9 mouse cellular contexts compared by ENCODE assay signal in genomic region chr12:24948344-24948743, GRCm38 (mm10). TPM values are rescaled to one million over a fixed set of nuclear protein-coding genes. Genes with fewer than 3 reads are reported as not detected.
DNase-seq lines count a peak whose midpoint lies in the region; ATAC-seq and TF ChIP-seq lines count a peak whose summit lies in the region.
"Had no signal": no experiment of that assay in that cellular context is flagged by ENCODE, and none has a peak within 500 bp of the region (broad histone marks: within the 10 kb centered on the region; RNA-seq: fewer than 3 reads in every experiment).

No protein-coding gene starts in this region.

- ATAC-seq in forebrain, postnatal 0 days = no peak
- no peak for ATAC-seq in midbrain, postnatal 0 days (ENCODE audit: low FRiP score)

- no peaks in the 10 kb centered on the region for H3K4me1 ChIP-seq in forebrain, postnatal 0 days (ENCODE audit: insufficient read depth)
- H3K4me1 ChIP-seq in midbrain, postnatal 0 days (ENCODE audit: insufficient read depth, low read length) = no peaks in the 10 kb centered on the region

- no peaks in the 10 kb centered on the region for H3K9me3 ChIP-seq in forebrain, postnatal 0 days (ENCODE audit: low read length)
- H3K9me3 ChIP-seq in midbrain, postnatal 0 days (ENCODE audit: low read length) = no peaks in the 10 kb centered on the region
- H3K9me3 ChIP-seq: liver, embryonic 13.5 days had no signal

- H3K9ac ChIP-seq in forebrain, postnatal 0 days = no peak overlapping the region
- no peak overlapping the region for H3K9ac ChIP-seq in midbrain, postnatal 0 days (replicated peaks; ENCODE audit: low read length, poor library complexity, severe bottlenecking)
- H3K9ac ChIP-seq: liver, embryonic 13.5 days had no signal

- intact Hi-C loops in gastrocnemius, adult 2 months (cut with DNase I) = loop anchor here (1.0 kb wide), 1 partner anchor 231 kb away; no protein-coding TSS in a partner anchor
- intact Hi-C loops in gastrocnemius, postnatal 14 days (cut with DNase I; ENCODE audit: low total_unique reads) = loop anchor here (2.0 kb wide), 1 partner anchor 232 kb away; no protein-coding TSS in a partner anchor

- WGBS in forebrain, postnatal 0 days = 61% methylated on average over 3 of the region's 3 CpGs
- 64% methylated on average over 3 of the region's 3 CpGs for WGBS in midbrain, postnatal 0 days

- no peak overlapping the region for H3K4me2 ChIP-seq in forebrain, postnatal 0 days (ENCODE audit: low read depth)
- no peak overlapping the region for H3K4me2 ChIP-seq in midbrain, postnatal 0 days (ENCODE audit: low read depth, low read length, poor library complexity, severe bottlenecking)
- H3K4me2 ChIP-seq: liver, embryonic 13.5 days had no signal

- no peak overlapping the region for H3K4me3 ChIP-seq in gastrocnemius, adult 2 months
- no peak overlapping the region for H3K4me3 ChIP-seq in forebrain, postnatal 0 days (ENCODE audit: low read depth, low read length)
- no peak overlapping the region for H3K4me3 ChIP-seq in midbrain, postnatal 0 days (ENCODE audit: low read depth, low read length)
- H3K4me3 ChIP-seq: liver, embryonic 13.5 days had no signal

- no peaks in the 10 kb centered on the region for H3K27me3 ChIP-seq in forebrain, postnatal 0 days (ENCODE audit: insufficient read depth, low read length)
- H3K27me3 ChIP-seq in midbrain, postnatal 0 days (ENCODE audit: insufficient read depth, low read length) = no peaks in the 10 kb centered on the region
- H3K27me3 ChIP-seq: liver, embryonic 13.5 days had no signal

- peak; percentile 33 for DNase-seq in gastrocnemius, adult 2 months
- DNase-seq in gastrocnemius, postnatal 14 days = no peak
- peak; percentile 69 for DNase-seq in A20 (ENCODE audit: low read depth, low spot score)
- DNase-seq in brain, adult 2 months (ENCODE audit: low read depth, low spot score) = peak; percentile 64
- DNase-seq in forebrain, postnatal 0 days = peak; percentile 65
- peak; percentile 61 for DNase-seq in kidney, postnatal 25 days
- peak; percentile 79 for DNase-seq in midbrain, postnatal 0 days (ENCODE audit: low spot score)
- no peak for DNase-seq in testis, postnatal 10 days (ENCODE audit: low spot score)
- DNase-seq: liver, embryonic 13.5 days had no signal

- TF ChIP-seq CTCF in gastrocnemius, adult 2 months (IDR thresholded peaks at IDR 0.05) = peak; percentile 70
- TF ChIP-seq CTCF in forebrain, postnatal 0 days (IDR thresholded peaks at IDR 0.05; ENCODE audit: low read depth) = peak; percentile 78
- TF ChIP-seq CTCF in midbrain, postnatal 0 days (IDR thresholded peaks at IDR 0.05) = peak; percentile 81

- H3K36me3 ChIP-seq in forebrain, postnatal 0 days (ENCODE audit: insufficient read depth) = peaks cover 37% of the 10 kb centered on the region
- H3K36me3 ChIP-seq in midbrain, postnatal 0 days (ENCODE audit: insufficient read depth, low read length) = peaks cover 10% of the 10 kb centered on the region
- H3K36me3 ChIP-seq: liver, embryonic 13.5 days had no signal

- H3K27ac ChIP-seq in gastrocnemius, adult 2 months = no peak overlapping the region
- H3K27ac ChIP-seq in forebrain, postnatal 0 days (ENCODE audit: low read depth, low read length) = no peak overlapping the region
- H3K27ac ChIP-seq in midbrain, postnatal 0 days (ENCODE audit: low read depth, low read length) = no peak overlapping the region
- H3K27ac ChIP-seq: liver, embryonic 13.5 days had no signal

RNA-seq across cellular contexts. Expression of gene Kidins220, which starts 26.4 kb away (rescaled TPM):
- total RNA-seq in gastrocnemius, adult 2 months (2021) = 10 to 100 TPM; 51.3 to 56.5 TPM
- total RNA-seq in gastrocnemius, postnatal 14 days (2021) = 10 to 100 TPM; 31.9 to 35.8 TPM
- 307 and 394 TPM in 2 replicates for total RNA-seq in forebrain, postnatal 0 days (2014; rRNA removed)
- polyA plus RNA-seq in forebrain, postnatal 0 days (2015; fragmentation: Nextera tagmentation; extraction: Ambion mirVana) = 82.2 and 103 TPM in 2 replicates
- total RNA-seq in midbrain, postnatal 0 days (2014; rRNA removed) = 295 and 357 TPM in 2 replicates
- polyA plus RNA-seq in midbrain, postnatal 0 days (2015; fragmentation: Nextera tagmentation; extraction: Ambion mirVana) = 98.2 and 104 TPM in 2 replicates

Comparison
In these comparisons a context has a peak if more than half of its experiments do, and no peak if none do; other contexts are left out.
1. DNase-seq: peak in gastrocnemius, adult 2 months (single experiment), A20 (single experiment), brain, adult 2 months (single experiment), forebrain, postnatal 0 days (single experiment), kidney, postnatal 25 days (2 of 2) and midbrain, postnatal 0 days (single experiment); none in gastrocnemius, postnatal 14 days (single experiment) and testis, postnatal 10 days (single experiment).
2. Peak in every context shown above with its lines, with median percentiles within 50 percentile points of each other: CTCF ChIP-seq.